Mouse (Mus musculus) megakaryocyte, embryonic 14.5 days (primary cell): ENCODE measurements around the gene Aloxe3. TPM values are rescaled to one million over a fixed set of nuclear protein-coding genes. Genes with fewer than 3 reads are reported as not detected.

Experiments used
- H3K27me3 ChIP-seq: replicated peaks from 2 replicates; pipeline ENCODE3; 2012; ENCODE audit warnings: inconsistent platforms
- H3K36me3 ChIP-seq: replicated peaks from 2 replicates; pipeline ENCODE3; 2012; ENCODE audit warnings: low read length, inconsistent platforms, mixed read lengths
- H3K4me1 ChIP-seq: 2 replicates; pipeline ENCODE4 v1.6.1; 2012; ENCODE audit warnings: inconsistent platforms
- H3K4me3 ChIP-seq: replicated peaks from 2 replicates; pipeline ENCODE3; 2012; ENCODE audit warnings: moderate library complexity, mild to moderate bottlenecking, inconsistent platforms
- H3K9me3 ChIP-seq: 2 replicates; pipeline ENCODE4 v1.6.1; 2012; ENCODE audit warnings: inconsistent platforms
- FLI1 ChIP-seq: IDR thresholded peaks from 2 replicates; pipeline ENCODE4 v1.6.1; 2012; ENCODE audit warnings: low read length, inconsistent platforms, mixed read lengths
- GATA1 ChIP-seq: IDR thresholded peaks from 3 replicates; pipeline ENCODE4 v1.6.1; 2012; ENCODE audit warnings: mixed read lengths, low read length, inconsistent platforms, borderline replicate concordance
- polyA plus RNA-seq: library from polyadenylated mRNA; stranded (reverse); fragments of >175 nt; gene quantifications from 2 replicates; pipeline ENCODE4 v1.2.3, GENCODE M21; 2012; ENCODE audit warnings: low replicate concordance; ENCODE audit not compliant: insufficient read depth

The Aloxe3 gene
- not detected in 2 replicates for polyA plus RNA-seq

DNA sequence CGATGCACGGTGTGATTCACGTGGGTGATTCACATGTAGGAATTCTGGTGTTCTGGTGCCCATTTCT, at the start of gene Aloxe3:
Aloxe3 (plus strand) TSS at position 45 of the 67 bp plus-strand sequence.
- Histone ChIP-seq H3K4me1 (peaks cover 36% of the 10 kb centered on the region), H3K36me3 (no peaks in the 10 kb centered on the region), H3K27me3 (peaks cover 34% of the 10 kb centered on the region), H3K9me3 (no peaks in the 10 kb centered on the region), H3K4me3 (peak within 1 kb of the TSS; percentile 95)
- TF ChIP-seq FLI1 = no peak
- TF ChIP-seq GATA1 = no peak

DNA sequence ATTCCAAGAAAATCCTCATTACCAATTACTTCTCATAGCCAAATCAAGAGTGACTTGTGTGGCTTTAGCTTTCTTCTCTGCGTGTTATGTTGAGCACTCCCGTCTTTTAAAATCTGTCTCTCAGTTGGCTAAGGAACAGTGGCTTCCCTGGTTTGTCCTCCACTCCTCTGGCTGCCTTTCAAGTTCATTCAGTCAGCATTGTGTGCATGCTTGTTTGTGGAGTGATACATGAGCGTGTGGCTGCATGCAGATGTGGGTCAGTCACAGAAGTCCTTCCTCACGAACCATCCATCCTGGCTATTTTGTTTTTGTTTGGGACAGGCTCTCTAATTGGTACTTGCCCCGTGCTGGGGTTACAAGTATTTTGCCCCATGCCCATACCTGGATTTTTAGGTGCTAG, 49.1 kb upstream of the Aloxe3 start:
- TF ChIP-seq GATA1 = no peak
- no peak for TF ChIP-seq FLI1
- Histone ChIP-seq H3K4me3 (no peak overlapping the region), H3K4me1 (peaks cover 73% of the 10 kb centered on the region), H3K27me3 (peaks cover 2% of the 10 kb centered on the region), H3K36me3 (no peaks in the 10 kb centered on the region), H3K9me3 (no peaks in the 10 kb centered on the region)

DNA sequence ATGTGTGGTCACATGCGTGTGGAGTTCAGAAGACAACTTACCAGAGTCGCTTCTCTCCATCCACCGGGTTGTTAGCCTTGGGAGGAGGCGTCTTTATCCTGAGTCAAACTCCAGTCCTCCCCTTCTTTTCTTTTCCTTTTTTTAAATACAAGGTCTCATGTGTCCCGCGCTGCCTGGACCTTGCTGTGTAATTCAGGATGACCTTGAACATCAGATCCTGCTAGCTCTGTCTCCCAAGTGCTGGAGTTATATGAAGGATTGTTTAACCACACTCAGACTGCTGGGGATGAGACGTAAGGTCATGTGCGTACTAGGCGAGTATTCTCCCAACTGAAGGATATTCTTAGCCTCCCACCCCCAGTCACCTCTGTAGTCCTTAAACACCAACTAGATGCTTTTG, 48.4 kb upstream of the Aloxe3 start:
- TF ChIP-seq FLI1 (no peak), GATA1 (no peak)
- Histone ChIP-seq H3K36me3 (no peaks in the 10 kb centered on the region), H3K9me3 (no peaks in the 10 kb centered on the region), H3K4me3 (no peak overlapping the region), H3K27me3 (peaks cover 3% of the 10 kb centered on the region), H3K4me1 (peaks cover 66% of the 10 kb centered on the region)

DNA sequence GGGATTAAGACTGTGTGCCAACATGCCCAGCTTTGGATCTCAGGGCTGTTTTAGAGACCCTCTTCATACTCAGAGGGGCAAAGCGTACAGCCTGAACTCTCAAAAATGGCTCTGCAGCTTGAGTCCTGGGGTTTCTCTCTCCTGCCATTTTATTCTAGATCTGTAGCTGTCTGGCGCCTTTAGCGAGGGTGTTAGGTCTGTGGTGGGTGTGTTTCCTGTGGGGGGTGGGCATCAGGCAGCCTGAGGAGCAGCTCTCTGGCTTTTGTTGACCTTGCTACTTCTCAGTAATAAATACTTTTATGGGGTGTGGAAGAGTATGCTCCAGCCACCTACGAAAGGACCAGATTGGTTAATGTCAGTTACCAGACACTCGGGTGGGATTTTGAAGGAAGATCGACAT, 47.7 kb upstream of the Aloxe3 start:
- no peak for TF ChIP-seq GATA1
- no peak for TF ChIP-seq FLI1
- H3K4me3 ChIP-seq = no peak overlapping the region
- H3K9me3 ChIP-seq = no peaks in the 10 kb centered on the region

DNA sequence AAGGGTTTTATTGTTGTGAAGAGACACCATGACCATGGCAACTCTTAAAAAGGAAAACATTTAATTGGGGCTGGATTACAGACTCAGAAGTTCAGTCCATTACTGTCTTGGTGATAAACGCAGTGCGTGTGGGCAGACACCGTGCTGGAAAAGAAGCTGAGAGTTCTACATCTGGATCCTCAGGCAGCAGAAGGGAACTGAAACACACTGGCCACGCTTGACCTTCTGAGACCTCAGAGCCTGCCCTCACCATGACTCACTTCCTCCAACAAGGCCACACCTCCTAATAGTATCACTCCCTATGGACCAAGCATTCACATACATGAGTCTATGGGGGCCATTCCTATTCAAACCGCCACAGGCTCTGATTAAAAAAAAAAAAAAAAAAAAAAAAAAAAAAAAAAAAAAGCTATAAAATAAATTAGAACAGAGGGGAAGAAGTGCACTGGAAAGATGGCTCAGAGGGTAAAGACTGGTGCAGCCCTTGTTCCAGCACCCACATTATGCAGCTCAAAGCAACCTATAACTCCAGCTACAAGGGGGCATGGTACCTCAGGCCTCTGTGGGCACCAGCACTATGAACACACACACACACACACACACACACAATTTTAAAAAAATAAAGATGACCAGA, 46.8 kb upstream of the Aloxe3 start:
- TF ChIP-seq FLI1 = no peak
- TF ChIP-seq GATA1 = no peak
- Histone ChIP-seq H3K36me3 (no peaks in the 10 kb centered on the region), H3K9me3 (peaks cover 4% of the 10 kb centered on the region; the same call in 1 of the 2 replicates), H3K4me3 (peak overlapping the region; percentile 56), H3K27me3 (peaks cover 7% of the 10 kb centered on the region), H3K4me1 (peaks cover 53% of the 10 kb centered on the region)

More for the DNA sequence above, 47.7 kb upstream of the Aloxe3 start:
- peaks cover 61% of the 10 kb centered on the region for H3K4me1 ChIP-seq
- H3K36me3 ChIP-seq = no peaks in the 10 kb centered on the region
- peaks cover 3% of the 10 kb centered on the region for H3K27me3 ChIP-seq

DNA sequence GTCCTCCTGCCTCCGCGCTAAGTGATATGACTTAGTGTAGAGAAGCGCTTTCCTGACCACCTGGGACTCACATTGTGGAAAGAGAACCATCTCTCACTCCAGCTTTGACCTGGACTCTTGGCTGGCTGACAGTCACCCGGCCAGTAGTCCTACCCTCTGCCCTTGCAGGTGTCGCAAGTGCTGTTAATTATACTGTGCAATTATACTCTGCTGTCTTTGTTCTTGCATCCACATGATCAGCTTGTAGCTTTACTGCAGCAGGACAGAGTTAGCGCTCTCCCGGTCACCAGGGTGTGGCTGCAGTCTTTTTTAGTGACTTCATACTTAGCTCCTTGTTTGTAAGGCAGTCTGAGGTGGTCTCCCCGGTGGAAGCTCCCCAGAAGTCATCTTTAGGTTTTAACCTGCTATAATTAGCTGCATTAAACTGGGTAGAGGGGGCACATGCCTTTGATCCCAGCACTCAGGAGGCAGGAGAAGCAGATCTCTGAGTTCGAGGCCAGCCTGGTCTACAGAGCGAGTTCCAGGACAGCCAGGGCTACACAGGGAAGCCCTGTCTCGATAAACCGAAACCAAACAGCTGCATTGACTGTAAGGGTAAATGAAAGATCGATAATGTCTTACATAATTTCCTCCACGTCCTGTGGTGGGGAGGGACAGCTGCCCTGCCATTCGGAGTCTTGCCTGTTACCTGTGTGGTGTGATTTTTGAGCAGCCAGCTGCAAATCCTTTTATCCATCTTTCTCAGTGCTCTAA, 45.4 kb upstream of the Aloxe3 start:
- Histone ChIP-seq H3K4me1 (peaks cover 42% of the 10 kb centered on the region), H3K27me3 (peaks cover 7% of the 10 kb centered on the region), H3K9me3 (peaks cover 4% of the 10 kb centered on the region; the same call in 1 of the 2 replicates), H3K4me3 (no peak overlapping the region), H3K36me3 (no peaks in the 10 kb centered on the region)
- TF ChIP-seq FLI1 = no peak
- no peak for TF ChIP-seq GATA1

DNA sequence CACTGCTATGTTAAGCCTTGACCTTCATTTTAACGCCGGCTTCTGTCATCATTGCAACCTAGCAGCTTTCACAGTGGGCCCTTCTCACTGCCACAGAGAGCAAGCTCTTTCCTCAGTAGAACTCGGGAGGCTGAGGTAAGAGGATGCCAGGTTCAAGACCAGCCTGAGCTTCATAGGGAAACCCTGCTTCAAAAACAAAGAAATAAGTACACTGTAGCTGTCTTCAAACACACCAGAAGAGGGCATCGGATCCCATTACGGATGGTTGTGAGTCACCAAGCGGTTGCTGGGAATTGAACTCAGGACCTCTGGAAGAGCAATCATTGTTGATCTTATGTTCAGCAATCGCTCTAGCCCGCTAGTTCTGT, 44.9 kb upstream of the Aloxe3 start:
- TF ChIP-seq FLI1 (no peak), GATA1 (no peak)
- Histone ChIP-seq H3K27me3 (peaks cover 7% of the 10 kb centered on the region), H3K4me3 (no peak overlapping the region), H3K9me3 (peaks cover 4% of the 10 kb centered on the region; the same call in 1 of the 2 replicates), H3K4me1 (peaks cover 41% of the 10 kb centered on the region), H3K36me3 (no peaks in the 10 kb centered on the region)

DNA sequence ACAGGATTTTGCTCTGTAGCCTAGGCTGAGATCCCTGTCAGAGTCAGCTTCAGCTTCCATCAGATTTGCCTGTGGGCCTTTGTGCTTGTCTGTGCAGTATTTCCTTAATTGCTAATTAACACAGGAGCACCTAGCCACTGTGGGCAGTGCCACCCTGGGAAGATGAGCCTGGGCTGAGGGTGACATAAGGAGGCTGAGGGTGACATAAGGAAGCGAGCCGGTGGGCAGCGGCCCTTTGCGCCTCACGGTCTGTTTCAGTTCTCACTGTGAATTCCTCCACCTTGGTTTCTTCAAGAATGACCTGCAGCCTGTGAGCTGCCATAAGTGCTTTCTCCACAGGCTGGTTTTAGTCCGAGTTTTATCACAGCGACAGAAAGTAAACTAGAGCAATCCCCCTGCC, 44.1 kb upstream of the Aloxe3 start:
- Histone ChIP-seq H3K4me3 (no peak overlapping the region), H3K27me3 (peaks cover 7% of the 10 kb centered on the region), H3K36me3 (no peaks in the 10 kb centered on the region), H3K9me3 (peaks cover 4% of the 10 kb centered on the region; the same call in 1 of the 2 replicates), H3K4me1 (peaks cover 39% of the 10 kb centered on the region)
- TF ChIP-seq FLI1 = no peak

DNA sequence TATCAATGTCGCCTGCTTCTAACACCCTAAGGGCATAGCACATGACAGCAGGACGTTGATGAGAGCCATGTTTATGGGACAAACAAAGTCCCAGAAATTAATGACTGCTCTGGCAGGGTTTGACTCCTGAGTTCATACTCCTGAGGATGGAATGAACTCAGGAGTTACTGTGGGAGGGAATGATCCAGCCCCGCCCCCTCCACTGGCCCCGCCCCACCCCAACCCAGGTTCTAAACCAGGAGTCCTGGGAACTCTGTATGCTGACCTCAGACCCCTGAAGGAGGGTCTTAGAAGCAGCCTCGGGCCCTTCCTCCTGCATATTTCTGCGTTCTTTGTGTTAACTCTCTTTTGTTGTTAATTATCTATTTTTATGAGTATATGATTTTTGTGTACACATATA, 40.1 kb upstream of the Aloxe3 start:
- TF ChIP-seq GATA1 = no peak
- no peak for TF ChIP-seq FLI1

DNA sequence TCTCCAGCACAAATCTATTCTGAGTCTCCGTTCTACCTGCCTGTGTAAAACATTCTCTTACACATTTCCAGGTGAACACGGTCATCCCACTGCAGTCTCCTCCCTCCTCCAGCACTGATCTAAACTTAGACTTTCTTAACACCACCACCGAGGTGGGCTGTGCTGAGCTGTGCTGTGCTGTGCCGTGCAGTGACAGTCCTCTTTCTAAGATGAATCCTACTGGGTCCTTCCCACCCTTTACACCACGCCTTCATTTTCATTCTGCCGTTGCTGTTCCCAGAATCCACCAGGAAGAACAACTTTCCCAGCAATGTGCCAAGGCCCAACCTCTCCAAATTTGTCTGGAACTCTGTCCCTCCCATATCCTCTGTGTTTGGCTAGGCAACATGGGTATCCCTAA, 39.3 kb upstream of the Aloxe3 start:
- Histone ChIP-seq H3K27me3 (peaks cover 6% of the 10 kb centered on the region), H3K9me3 (peaks cover 4% of the 10 kb centered on the region; the same call in 1 of the 2 replicates), H3K4me1 (peaks cover 44% of the 10 kb centered on the region), H3K36me3 (peaks cover 24% of the 10 kb centered on the region), H3K4me3 (no peak overlapping the region)
- no peak for TF ChIP-seq GATA1
- no peak for TF ChIP-seq FLI1

More for the DNA sequence above, 40.1 kb upstream of the Aloxe3 start:
- peaks cover 4% of the 10 kb centered on the region; the same call in 1 of the 2 replicates for H3K9me3 ChIP-seq
- H3K27me3 ChIP-seq = peaks cover 7% of the 10 kb centered on the region
- peaks cover 38% of the 10 kb centered on the region for H3K4me1 ChIP-seq
- peaks cover 16% of the 10 kb centered on the region for H3K36me3 ChIP-seq
- no peak overlapping the region for H3K4me3 ChIP-seq
